Mouse (Mus musculus): ENCODE data around the gene Rpl10-ps3. TPM values are rescaled to one million over a fixed set of nuclear protein-coding genes. Genes with fewer than 3 reads are reported as not detected.

The Rpl10-ps3 gene
- polyA plus RNA-seq, 1 experiment from 2014 or later = 294 TPM

- Histone ChIP-seq H3K9me3 (no peaks in the 10 kb centered on the region), H3K27ac (no peak overlapping the region), H3K4me2 (no peak overlapping the region), H3K36me3 (no peaks in the 10 kb centered on the region), H3K4me3 (no peak overlapping the region), H3K27me3 (no peaks in the 10 kb centered on the region), H3K9ac (no peak overlapping the region), H3K4me1 (0 out of 2 replicates have a peak, but pooled peaks cover 6% of the 10 kb centered on the region)
- no peak for ATAC-seq (ENCODE audit: insufficient number of reproducible peaks, insufficient read depth, low FRiP score, low TSS enrichment, low read depth)
- WGBS = 39% methylated on average over 2 of the region's 2 CpGs
Observed at GRCm38 (mm10) chr9:50305046-50305445, 39.7 kb downstream of the Rpl10-ps3 start.

GRCm38 (mm10) chr9:50304004-50304403 lies 40.8 kb downstream of the Rpl10-ps3 start:
- Histone ChIP-seq H3K4me2 (no peak overlapping the region), H3K36me3 (no peaks in the 10 kb centered on the region), H3K27ac (no peak overlapping the region), H3K27me3 (no peaks in the 10 kb centered on the region), H3K9me3 (no peaks in the 10 kb centered on the region), H3K4me3 (no peak overlapping the region), H3K9ac (no peak overlapping the region), H3K4me1 (0 out of 2 replicates have a peak, but pooled peaks cover 6% of the 10 kb centered on the region)
- WGBS = 76% methylated on average over 4 of the region's 4 CpGs
- no peak for ATAC-seq (ENCODE audit: insufficient number of reproducible peaks, insufficient read depth, low FRiP score, low TSS enrichment, low read depth)

- Histone ChIP-seq H3K9me3 (no peaks in the 10 kb centered on the region), H3K4me1 (0 out of 2 replicates have a peak, but pooled peaks cover 8% of the 10 kb centered on the region), H3K27me3 (no peaks in the 10 kb centered on the region), H3K9ac (no peak overlapping the region), H3K4me2 (no peak overlapping the region), H3K4me3 (no peak overlapping the region), H3K36me3 (no peaks in the 10 kb centered on the region), H3K27ac (no peak overlapping the region)
- ATAC-seq (ENCODE audit: insufficient number of reproducible peaks, insufficient read depth, low FRiP score, low TSS enrichment, low read depth) = no peak
Observed at GRCm38 (mm10) chr9:50301722-50302121, 43.0 kb downstream of the Rpl10-ps3 start.

- Histone ChIP-seq H3K4me1 (0 out of 2 replicates have a peak, but pooled peaks cover 2% of the 10 kb centered on the region), H3K9ac (no peak overlapping the region), H3K27ac (no peak overlapping the region), H3K4me3 (no peak overlapping the region), H3K9me3 (no peaks in the 10 kb centered on the region), H3K27me3 (no peaks in the 10 kb centered on the region), H3K4me2 (no peak overlapping the region), H3K36me3 (no peaks in the 10 kb centered on the region)
- ATAC-seq (ENCODE audit: insufficient number of reproducible peaks, insufficient read depth, low FRiP score, low TSS enrichment, low read depth) = no peak
- 51% methylated on average over 2 of the region's 2 CpGs for WGBS
Observed at GRCm38 (mm10) chr9:50298389-50298788, 46.4 kb downstream of the Rpl10-ps3 start.

Other genes with a start within 250 kb of the Rpl10-ps3 start
- gene Plet1, start 149.6 kb upstream of the Rpl10-ps3 start, polyA plus RNA-seq (2015; fragmentation: Nextera tagmentation; extraction: Ambion mirVana) = 0.59 and 1.1 TPM in 2 replicates
- gene Pts, start 183.8 kb upstream of the Rpl10-ps3 start, polyA plus RNA-seq (2015; fragmentation: Nextera tagmentation; extraction: Ambion mirVana) = 79.4 and 87.9 TPM in 2 replicates
- 5.1 TPM in 2 replicates for gene Il18, start 209.9 kb upstream of the Rpl10-ps3 start, polyA plus RNA-seq (2015; fragmentation: Nextera tagmentation; extraction: Ambion mirVana)
- gene Bco2, start 210.2 kb upstream of the Rpl10-ps3 start, polyA plus RNA-seq (2015; fragmentation: Nextera tagmentation; extraction: Ambion mirVana) = 0.15 and 0.40 TPM in 2 replicates
- 0.26 TPM in 1 of 2 replicates, not detected in the other for gene Tex12, start 216.4 kb upstream of the Rpl10-ps3 start, polyA plus RNA-seq (2015; fragmentation: Nextera tagmentation; extraction: Ambion mirVana)